Mouse (Mus musculus) A20 (cell line): ENCODE data around the gene Rnf31.
A peak's percentile ranks its signal among the peaks of the same experiment; 100 is the strongest.

Experiments
- DNase-seq: peaks from one replicate; pipeline ENCODE4 v3.0.0-alpha.2; 2011; ENCODE audit warnings: low read depth, low spot score

Rnf31 gene

GRCm38 (mm10) chr14:55577871-55578667, 13.4 kb upstream of the Rnf31 start, which contains the start of gene Psme1:
Gene Psme1 (plus strand): TSS chr14:55578123.
- DNase-seq: peak; percentile 92

DNA sequence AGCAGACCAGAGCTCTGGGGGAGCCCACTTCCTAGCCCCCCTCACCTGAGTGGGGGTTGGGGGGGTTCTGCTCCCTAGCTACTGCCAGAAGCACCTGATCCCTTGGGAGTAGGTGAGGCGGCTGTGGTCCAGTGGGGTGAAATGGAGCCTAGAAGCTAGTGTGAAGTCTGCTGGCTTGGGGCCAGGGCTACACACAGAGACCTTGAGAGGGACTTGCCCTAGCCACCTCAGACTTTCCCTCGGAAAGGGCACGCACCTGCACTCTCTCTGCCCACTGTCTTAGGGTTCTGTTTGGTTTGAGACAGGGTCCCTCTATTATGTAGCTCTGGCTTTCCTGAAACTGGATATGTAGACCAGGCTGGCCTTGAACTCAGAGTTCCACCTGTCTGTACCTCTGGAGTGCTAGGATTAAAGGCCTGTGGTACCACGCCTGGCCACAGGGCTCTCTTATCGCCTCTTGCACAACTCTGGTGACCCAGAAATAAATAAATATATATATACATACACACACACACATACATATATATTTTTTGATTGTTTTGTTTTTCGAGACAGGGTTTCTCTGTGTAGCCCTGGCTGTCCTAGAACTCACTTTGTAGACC, 12.7 kb upstream of the Rnf31 start:
- peak; percentile 82 for DNase-seq

DNA sequence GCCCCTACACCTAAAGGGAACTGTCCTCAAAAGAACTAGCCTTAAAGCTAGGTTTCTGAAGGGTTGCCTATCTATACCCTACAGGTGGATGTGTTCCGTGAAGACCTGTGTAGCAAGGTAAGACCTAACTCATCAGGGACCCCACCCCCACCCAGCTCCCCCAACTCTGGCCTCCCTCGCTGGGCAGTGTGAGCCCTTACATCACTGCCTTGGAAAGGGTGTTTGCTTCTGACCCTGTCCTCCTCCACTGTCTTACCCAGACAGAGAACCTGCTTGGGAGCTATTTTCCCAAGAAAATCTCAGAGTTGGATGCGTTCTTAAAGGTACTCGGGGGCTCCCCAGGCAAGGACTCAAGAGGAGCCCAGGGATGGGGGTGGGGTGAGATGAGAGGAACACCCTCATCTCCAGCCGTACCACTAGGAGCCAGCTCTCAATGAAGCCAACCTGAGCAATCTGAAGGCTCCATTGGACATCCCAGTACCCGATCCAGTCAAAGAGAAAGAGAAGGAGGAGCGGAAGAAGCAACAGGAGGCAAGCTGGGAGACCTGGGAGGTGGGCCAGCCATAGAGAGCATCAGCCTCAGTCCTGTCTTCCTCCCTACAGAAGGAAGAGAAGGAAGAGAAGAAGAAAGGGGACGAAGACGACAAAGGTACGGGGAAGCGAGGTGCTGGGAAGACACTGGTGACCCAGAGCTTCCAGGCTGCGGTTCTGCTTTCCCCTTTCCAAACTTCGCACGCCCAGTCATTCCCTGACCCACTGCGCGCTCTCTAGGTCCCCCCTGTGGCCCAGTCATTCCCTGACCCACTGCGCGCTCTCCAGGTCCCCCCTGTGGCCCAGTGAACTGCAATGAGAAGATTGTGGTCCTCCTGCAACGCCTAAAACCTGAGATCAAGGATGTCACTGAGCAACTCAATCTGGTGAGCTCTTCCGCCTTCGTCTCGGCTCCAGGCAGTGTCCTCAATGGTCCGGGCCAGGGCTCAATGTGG, 11.7 kb upstream of the Rnf31 start:
- no peak for DNase-seq

DNA sequence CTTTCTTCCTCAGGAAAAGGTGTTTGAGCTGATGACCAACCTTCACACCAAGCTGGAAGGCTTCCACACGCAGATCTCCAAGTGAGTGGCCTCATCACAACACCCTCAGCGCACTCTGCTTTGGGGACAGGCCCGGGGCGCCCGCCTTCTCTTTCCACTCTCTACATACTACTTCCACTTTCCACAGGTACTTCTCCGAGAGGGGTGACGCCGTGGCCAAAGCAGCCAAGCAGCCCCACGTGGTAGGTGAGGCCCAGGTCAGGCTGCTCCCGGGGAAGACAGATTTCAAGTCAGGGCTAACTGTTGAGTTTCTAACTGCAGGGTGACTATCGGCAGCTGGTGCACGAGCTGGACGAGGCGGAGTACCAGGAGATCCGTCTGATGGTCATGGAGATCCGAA, 10.8 kb upstream of the Rnf31 start:
- DNase-seq: no peak

GRCm38 (mm10) chr14:55581981-55582681, 9.4 kb upstream of the Rnf31 start:
- DNase-seq: peak; percentile 47

GRCm38 (mm10) chr14:55584303-55584701, 7.2 kb upstream of the Rnf31 start:
- peak; percentile 35 for DNase-seq

DNA sequence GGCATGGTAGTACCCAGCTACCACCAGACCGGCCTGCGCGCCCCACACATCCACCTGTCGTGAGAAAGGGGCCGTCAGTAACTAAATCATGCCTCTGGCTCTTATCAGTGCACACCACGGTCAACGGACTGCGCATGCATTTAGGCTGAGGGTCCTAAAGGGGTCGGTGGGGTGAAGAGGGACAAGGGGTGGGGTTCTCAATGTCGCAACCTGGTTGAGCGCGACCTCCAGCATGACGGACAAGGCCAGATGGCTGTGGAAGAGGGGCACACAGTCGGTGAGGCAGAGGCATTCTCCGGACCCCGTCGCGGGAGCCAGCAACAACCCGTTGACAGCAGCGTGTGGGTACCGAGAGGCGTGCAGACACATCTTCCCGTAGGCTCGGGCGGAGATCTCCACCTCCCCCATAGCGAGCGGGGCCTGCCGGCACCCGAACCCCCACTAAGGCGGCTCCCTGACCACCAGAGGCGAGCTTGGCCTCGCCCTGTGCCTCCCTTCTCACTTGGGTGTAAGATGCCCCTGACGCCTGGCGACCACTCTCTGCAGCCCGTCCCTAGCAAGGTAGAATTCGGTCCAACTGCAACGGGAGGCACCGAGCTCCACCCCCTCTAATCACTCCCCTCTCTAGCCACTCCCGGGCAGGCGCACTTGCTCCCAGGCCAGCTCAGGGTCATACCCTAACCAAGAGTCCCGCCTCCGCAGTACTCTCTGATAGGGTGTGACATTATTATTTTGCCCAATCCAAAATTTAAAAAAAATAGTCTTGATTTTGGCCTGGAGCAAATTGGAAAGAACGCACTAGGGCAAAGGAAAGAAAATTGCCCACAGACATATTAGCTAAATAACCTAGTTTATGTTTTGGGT, 6.6 kb upstream of the Rnf31 start, which contains the start of gene Emc9:
Gene Emc9, minus strand, starts transcription at position 601 of the 864 bp plus-strand sequence.
- DNase-seq: peak; percentile 91

- DNase-seq: no peak
Observed at GRCm38 (mm10) chr14:55585566-55585960, 5.9 kb upstream of the Rnf31 start.

GRCm38 (mm10) chr14:55586149-55586548, 5.4 kb upstream of the Rnf31 start:
- peak; percentile 33 for DNase-seq

DNA sequence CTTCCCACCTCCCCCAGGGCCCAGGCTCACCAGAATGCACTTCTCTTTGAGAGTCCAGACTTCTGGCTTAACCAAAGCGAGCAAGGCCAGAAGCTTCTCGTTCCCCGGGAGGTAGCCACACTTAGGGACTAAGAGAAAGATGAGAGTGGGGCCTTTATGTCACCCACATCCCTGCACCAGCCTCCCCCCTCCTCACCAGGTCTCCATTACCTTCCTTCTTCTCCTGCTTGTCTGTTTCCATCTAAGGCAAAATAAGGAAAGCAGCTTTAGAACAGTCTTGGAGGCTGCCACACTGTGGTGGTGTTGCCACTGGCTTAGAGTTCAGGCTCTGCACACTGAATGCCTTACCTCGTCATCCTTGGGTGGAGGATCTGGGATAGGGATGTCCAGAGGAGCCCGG, 2.2 kb upstream of the Rnf31 start:
- no peak for DNase-seq

DNA sequence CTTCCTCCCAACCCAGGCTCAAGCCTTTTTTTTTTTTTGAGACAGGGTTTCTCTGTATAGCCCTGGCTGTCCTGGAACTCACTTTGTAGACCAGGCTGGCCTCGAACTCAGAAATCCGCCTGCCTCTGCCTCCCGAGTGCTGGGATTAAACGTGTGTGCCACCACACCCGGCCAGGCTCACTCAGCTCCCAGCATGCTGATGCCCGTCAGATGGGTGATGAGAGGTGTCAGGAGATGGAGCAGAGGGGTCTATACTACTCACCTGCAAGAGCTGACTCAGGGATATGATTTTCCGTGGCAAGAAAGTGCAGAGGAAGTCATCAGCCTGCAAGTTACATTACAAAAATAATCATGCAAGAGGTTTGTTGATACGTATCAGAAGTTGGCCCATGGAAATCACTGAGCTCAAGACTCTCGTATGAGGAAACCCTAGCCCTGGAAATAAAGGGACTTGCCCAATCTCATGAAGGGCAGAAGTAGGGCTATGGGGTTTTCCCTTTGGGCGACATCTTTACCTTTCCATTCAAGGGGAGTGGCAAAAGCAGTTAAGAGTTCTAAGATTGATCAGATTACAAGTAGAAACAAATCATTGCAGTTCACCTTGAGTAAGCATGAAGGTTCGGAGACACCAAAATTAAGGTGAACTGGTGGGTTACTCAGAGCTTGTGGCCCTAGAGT, 1.6 kb upstream of the Rnf31 start:
- peak; percentile 75 for DNase-seq

DNA sequence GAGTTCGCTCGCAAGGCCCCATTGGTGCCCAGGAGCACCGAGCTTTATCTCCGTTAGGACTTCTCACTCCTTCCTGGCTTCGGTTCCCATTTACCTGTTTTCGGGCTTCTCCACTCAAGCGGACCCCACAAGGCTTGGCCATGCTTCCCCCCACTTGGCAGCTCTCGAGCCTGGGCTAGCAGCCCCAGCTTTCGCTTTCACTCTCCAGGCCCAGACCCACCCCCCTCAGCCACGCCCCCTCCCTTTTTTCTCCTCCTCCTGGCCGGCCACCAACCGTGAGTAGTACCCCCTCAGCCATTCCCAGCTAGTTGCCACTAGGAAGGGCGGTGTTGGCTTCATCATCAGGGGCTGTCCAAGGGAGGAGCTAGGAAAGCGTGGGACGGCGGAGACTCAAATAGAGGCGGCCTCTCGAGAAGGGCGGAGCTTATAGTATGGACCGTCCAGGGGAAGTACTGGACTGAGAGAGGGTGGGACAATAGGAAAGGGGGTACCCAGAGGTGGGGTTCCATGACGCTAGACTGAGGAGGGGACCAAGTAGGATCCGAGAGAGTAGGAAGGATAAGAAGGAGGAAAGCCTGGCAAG, 669 bp upstream of the Rnf31 start, which contains the start of gene Psme2:
Gene Psme2, minus strand, starts transcription at position 366 of the 583 bp plus-strand sequence.
- DNase-seq: peak; percentile 95

DNA sequence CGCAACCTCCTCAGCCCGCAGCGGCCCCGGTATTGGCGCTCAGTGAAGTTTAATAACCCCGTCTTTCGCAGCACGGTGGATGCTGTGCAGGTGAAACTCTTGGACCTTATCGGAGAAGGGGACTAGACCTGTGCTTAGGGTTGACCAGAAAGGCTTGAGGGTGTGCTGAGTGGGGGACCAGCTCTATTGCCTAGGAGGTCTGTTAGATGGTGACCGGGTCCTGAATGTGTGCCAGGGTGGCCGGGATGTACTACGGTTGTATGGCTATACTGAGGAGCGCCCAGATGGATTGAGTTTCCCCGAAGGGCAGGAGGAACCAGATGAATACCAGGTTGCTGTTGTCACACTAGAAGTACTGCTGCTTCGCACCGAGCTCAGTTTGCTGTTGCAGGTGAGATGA, 718 bp downstream of the Rnf31 start:
- DNase-seq: peak; percentile 50

DNA sequence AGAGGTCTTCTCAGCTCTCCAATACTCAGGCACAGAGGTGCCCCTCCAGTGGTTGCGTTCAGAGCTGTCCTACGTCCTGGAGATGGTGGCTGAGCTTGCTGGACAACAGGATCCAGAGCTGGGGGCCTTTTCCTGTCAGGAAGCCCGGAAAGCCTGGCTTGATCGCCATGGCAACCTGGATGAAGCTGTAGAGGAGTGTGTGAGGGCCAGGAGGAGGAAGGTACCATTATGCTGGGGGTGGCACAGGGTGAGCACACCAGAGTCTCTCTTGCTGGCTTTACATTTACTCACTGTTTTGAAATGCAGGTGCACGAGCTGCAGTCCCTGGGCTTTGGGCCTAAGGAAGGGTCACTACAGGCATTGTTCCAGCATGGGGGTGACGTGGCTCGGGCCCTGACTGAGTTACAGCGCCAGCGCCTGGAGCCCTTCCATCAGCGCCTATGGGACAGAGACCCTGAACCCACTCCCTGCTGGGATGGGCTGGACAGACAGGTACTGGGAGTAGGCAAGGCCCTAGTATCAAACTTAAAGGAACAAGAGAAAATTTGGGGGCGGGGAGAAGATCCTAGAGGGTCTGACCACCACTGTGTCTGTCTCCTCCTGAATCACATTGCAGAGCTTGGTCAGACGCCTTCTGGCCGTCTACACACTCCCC, 4.7 kb downstream of the Rnf31 start:
- DNase-seq: no peak

DNA sequence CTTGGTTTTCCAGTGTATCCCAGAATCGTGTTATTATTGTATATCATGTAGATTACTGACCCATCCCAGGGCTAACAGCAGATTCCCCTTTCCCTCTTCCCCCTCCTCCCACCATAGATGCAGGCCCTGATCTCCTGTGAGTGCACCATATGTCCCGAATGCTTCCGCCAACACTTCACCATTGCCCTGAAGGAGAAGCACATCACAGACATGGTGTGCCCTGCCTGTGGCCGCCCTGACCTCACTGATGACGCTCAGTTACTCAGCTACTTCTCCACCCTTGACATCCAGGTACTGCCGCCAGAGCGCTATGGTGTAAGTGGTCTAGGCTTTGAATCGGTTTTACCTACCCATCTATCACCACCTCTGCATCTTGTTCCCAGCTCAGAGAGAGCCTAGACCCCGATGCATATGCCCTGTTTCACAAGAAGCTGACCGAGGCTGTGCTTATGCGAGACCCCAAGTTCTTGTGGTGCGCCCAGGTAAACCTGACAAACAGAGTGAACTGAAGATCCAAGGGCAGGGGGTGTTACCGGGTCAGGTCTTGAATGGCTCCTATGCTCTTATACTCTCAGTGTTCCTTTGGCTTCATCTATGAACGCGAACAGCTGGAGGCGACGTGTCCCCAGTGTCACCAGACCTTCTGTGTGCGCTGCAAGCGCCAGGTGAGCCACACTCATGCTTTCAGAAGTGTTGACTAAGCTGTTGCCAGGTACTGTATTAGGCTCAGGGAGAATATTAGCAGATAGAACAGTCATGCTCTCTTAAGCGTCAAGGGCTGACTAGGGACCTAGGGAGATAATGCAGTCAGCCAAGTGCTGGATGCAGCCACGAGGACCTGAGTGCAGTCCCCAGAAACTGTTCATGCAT, 7.2 kb downstream of the Rnf31 start:
- DNase-seq: no peak

- DNase-seq: no peak
Observed at GRCm38 (mm10) chr14:55603271-55603632, 11.7 kb downstream of the Rnf31 start, which contains the start of gene Irf9. Gene Irf9 (plus strand): TSS chr14:55603571.

GRCm38 (mm10) chr14:55603633-55604576, 12.4 kb downstream of the Rnf31 start:
- peak; percentile 94 for DNase-seq
